Mouse (Mus musculus) kidney, postnatal 36 days (tissue): Measurements from ENCODE around the gene 4632433K11Rik.
"Not testable (repeated sequence)": the region's sequence is repeated elsewhere in the genome, so short reads cannot be mapped to it uniquely, and the experiment has no call there.

Source experiments
- DNase-seq, 2 experiments: peaks; one replicate each; pipeline ENCODE4 v3.0.0; 2021 to 2022; ENCODE audit warnings: mixed read lengths in 2 of 2

4632433K11Rik gene

GRCm38 (mm10) chr7:5033818-5034217 lies at the start of gene 4632433K11Rik:
Gene 4632433K11Rik, plus strand, starts transcription at chr7:5034118.
- DNase-seq, result no peak

GRCm38 (mm10) chr7:4988250-4988649 lies 45.7 kb upstream of the 4632433K11Rik start:
- DNase-seq, result no peak

GRCm38 (mm10) chr7:4993347-4993998 lies 40.4 kb upstream of the 4632433K11Rik start:
- no peak for DNase-seq

- DNase-seq, result no peak
These were observed 39.7 kb upstream of the 4632433K11Rik start for GRCm38 (mm10) chr7:4993999-4994788.

GRCm38 (mm10) chr7:4995268-4996002 lies 38.5 kb upstream of the 4632433K11Rik start:
- no peak for DNase-seq

GRCm38 (mm10) chr7:4996003-4996895 lies 37.7 kb upstream of the 4632433K11Rik start, which contains the start of gene Zfp579:
Gene Zfp579, minus strand, starts transcription at chr7:4996158.
- DNase-seq, result peak; percentile 93 to 95

- DNase-seq, result no peak
These were observed 37.0 kb upstream of the 4632433K11Rik start for GRCm38 (mm10) chr7:4996934-4997333.

- DNase-seq, result peak; percentile 29 to 60
These were observed 34.0 kb upstream of the 4632433K11Rik start for GRCm38 (mm10) chr7:4999876-5000275.

GRCm38 (mm10) chr7:5002876-5003275 lies 31.0 kb upstream of the 4632433K11Rik start:
- DNase-seq, result not testable (repeated sequence)

- no peak for DNase-seq
These were observed 25.7 kb upstream of the 4632433K11Rik start for GRCm38 (mm10) chr7:5008229-5008628.

GRCm38 (mm10) chr7:5012681-5013513 lies 21.0 kb upstream of the 4632433K11Rik start:
- DNase-seq, result no peak

GRCm38 (mm10) chr7:5014251-5015117 lies 19.4 kb upstream of the 4632433K11Rik start, which contains the start of the genes Zfp524 and Fiz1:
Gene Zfp524, plus strand, starts transcription at chr7:5014415.
Gene Fiz1, minus strand, starts transcription at chr7:5014697.
- peak; percentile 98 for DNase-seq

- peak; percentile 96 to 98 for DNase-seq
These were observed 18.6 kb upstream of the 4632433K11Rik start, which contains the start of gene Gm44973 for GRCm38 (mm10) chr7:5015118-5016001. Gene Gm44973, plus strand, starts transcription at chr7:5015496.

GRCm38 (mm10) chr7:5016057-5016456 lies 17.9 kb upstream of the 4632433K11Rik start:
- peak in 1 of 2 experiments; percentile 33 for DNase-seq

- DNase-seq, result no peak
These were observed 17.0 kb upstream of the 4632433K11Rik start for GRCm38 (mm10) chr7:5016920-5017319.

GRCm38 (mm10) chr7:5017352-5017751 lies 16.6 kb upstream of the 4632433K11Rik start:
- no peak for DNase-seq

- no peak for DNase-seq
These were observed 16.0 kb upstream of the 4632433K11Rik start for GRCm38 (mm10) chr7:5017931-5018330.

GRCm38 (mm10) chr7:5019576-5019975 lies 14.3 kb upstream of the 4632433K11Rik start:
- not testable (repeated sequence) for DNase-seq
